Mouse (Mus musculus): ENCODE measurements around the gene Art3. TPM values are rescaled to one million over a fixed set of nuclear protein-coding genes. Genes with fewer than 3 reads are reported as not detected.

The Art3 gene
- polyA plus RNA-seq, 1 experiment = 13.8 TPM

- TF ChIP-seq CTCF (IDR thresholded peaks at IDR 0.05; ENCODE audit: extremely low read depth, insufficient read depth, low read length) (no peak), POLR2A (IDR thresholded peaks at IDR 0.05; ENCODE audit: extremely low read depth, insufficient read depth, low read length) (no peak)
Observed at GRCm38 (mm10) chr5:92363179-92363578, 31.6 kb downstream of the Art3 start.

GRCm38 (mm10) chr5:92364011-92364410, 32.4 kb downstream of the Art3 start:
- Histone ChIP-seq H3K4me1 (ENCODE audit: control insufficient read depth, insufficient read depth, low read length) (no peaks in the 10 kb centered on the region), H3K27ac (ENCODE audit: insufficient read depth, low read length) (no peak overlapping the region), H3K4me3 (ENCODE audit: insufficient read depth, low read length) (no peak overlapping the region)
- TF ChIP-seq POLR2A (IDR thresholded peaks at IDR 0.05; ENCODE audit: extremely low read depth, insufficient read depth, low read length) (no peak), CTCF (IDR thresholded peaks at IDR 0.05; ENCODE audit: extremely low read depth, insufficient read depth, low read length) (no peak)

More at GRCm38 (mm10) chr5:92363179-92363578, 31.6 kb downstream of the Art3 start:
- H3K27ac ChIP-seq (ENCODE audit: insufficient read depth, low read length) = no peak overlapping the region
- H3K4me3 ChIP-seq (ENCODE audit: insufficient read depth, low read length) = no peak overlapping the region
- no peaks in the 10 kb centered on the region for H3K4me1 ChIP-seq (ENCODE audit: control insufficient read depth, insufficient read depth, low read length)

- TF ChIP-seq CTCF (IDR thresholded peaks at IDR 0.05; ENCODE audit: extremely low read depth, insufficient read depth, low read length) = no peak
- no peak for TF ChIP-seq POLR2A (IDR thresholded peaks at IDR 0.05; ENCODE audit: extremely low read depth, insufficient read depth, low read length)
Observed at GRCm38 (mm10) chr5:92365146-92365705, 33.6 kb downstream of the Art3 start.

DNA sequence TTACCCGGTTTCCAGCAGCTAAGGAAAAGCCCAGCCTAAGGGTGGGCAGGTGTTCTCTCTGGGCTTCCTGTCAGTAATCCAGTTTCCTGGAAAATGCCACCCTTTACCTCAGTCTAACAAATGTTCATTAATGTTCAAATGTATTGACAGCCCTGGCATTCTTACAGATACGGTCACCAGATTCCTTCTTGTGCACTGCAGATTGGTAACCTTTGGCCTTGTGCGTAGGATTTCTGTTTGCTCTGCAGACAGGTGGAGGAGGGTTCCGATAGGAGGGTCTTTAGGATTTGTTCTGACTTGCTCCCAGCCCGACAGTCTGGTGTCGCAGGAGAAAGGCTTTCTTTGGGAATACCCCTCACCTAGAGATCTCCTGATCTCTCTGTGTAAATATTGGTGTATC, 34.9 kb downstream of the Art3 start:
- Histone ChIP-seq H3K4me3 (ENCODE audit: insufficient read depth, low read length) (no peak overlapping the region), H3K27ac (ENCODE audit: insufficient read depth, low read length) (no peak overlapping the region)
- no peak for TF ChIP-seq POLR2A (IDR thresholded peaks at IDR 0.05; ENCODE audit: extremely low read depth, insufficient read depth, low read length)
- no peak for TF ChIP-seq CTCF (IDR thresholded peaks at IDR 0.05; ENCODE audit: extremely low read depth, insufficient read depth, low read length)

More at GRCm38 (mm10) chr5:92365146-92365705, 33.6 kb downstream of the Art3 start:
- Histone ChIP-seq H3K4me1 (ENCODE audit: control insufficient read depth, insufficient read depth, low read length) (peaks cover 3% of the 10 kb centered on the region), H3K4me3 (ENCODE audit: insufficient read depth, low read length) (no peak overlapping the region), H3K27ac (ENCODE audit: insufficient read depth, low read length) (no peak overlapping the region)

DNA sequence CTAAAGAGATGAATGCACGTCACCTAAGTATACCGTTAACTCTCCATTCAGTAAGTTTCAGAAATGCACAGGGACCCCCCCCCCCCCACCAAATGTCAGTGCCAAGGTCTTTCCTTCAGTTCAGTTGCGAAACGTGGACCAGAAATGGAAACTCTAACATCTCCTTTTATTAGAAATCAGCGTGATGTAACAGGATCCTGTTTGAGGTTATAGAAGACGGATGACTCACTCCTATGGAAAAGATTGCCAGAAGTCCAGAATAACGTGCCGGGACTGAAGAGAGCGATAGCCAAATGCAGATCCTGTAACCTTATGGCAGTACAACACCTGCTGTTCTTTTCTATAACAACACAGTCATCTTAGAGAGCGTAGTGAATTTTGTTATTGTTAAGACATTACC, 36.8 kb downstream of the Art3 start:
- no peak for TF ChIP-seq POLR2A (IDR thresholded peaks at IDR 0.05; ENCODE audit: extremely low read depth, insufficient read depth, low read length)
- no peak for TF ChIP-seq CTCF (IDR thresholded peaks at IDR 0.05; ENCODE audit: extremely low read depth, insufficient read depth, low read length)
- H3K4me1 ChIP-seq (ENCODE audit: control insufficient read depth, insufficient read depth, low read length) = peaks cover 3% of the 10 kb centered on the region
- H3K27ac ChIP-seq (ENCODE audit: insufficient read depth, low read length) = no peak overlapping the region
- no peak overlapping the region for H3K4me3 ChIP-seq (ENCODE audit: insufficient read depth, low read length)

More for the DNA sequence above, 34.9 kb downstream of the Art3 start:
- peaks cover 3% of the 10 kb centered on the region for H3K4me1 ChIP-seq (ENCODE audit: control insufficient read depth, insufficient read depth, low read length)

DNA sequence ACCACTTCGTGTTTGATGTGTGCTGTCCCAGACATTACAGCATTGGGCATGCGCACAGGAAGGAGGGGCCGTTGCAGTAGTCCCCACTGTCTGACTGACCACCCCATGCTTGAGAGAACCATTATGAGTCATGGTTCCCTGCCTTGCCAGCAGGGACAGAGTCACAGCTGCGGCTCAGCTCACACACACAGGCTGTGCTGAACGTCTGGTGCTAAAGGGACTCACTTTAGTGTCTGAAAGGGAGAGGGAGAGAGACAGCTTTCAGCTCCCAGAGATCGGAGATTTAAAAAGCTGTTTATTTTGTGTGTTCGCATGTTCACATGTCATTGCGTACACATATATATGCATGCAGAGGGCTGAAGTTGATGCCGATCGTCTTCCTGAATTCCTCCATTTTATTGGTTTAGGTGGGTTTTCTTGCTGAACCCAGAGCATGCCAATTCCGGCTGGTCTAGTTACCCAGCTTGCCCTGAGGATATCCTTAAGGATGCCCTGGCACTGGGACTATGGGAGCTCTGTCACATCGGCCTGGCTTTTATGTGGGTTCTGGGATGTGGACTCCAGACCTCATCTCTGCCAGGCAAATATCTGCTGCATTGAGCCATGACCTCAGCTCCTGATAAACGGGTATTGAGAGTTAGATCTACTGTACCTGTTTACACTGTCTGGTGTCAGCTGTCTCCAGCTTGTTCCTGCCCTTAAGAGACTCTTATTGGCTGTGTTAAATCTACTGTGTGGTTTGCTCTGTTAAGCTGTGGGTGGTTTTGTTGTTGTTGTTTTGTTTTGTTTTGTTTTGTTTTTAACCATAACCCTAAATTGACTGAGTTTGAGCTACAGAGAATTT, 37.7 kb downstream of the Art3 start:
- TF ChIP-seq CTCF (IDR thresholded peaks at IDR 0.05; ENCODE audit: extremely low read depth, insufficient read depth, low read length) (no peak), POLR2A (IDR thresholded peaks at IDR 0.05; ENCODE audit: extremely low read depth, insufficient read depth, low read length) (no peak)
- Histone ChIP-seq H3K4me3 (ENCODE audit: insufficient read depth, low read length) (no peak overlapping the region), H3K27ac (ENCODE audit: insufficient read depth, low read length) (no peak overlapping the region), H3K4me1 (ENCODE audit: control insufficient read depth, insufficient read depth, low read length) (peaks cover 3% of the 10 kb centered on the region)

- H3K27ac ChIP-seq (ENCODE audit: insufficient read depth, low read length) = no peak overlapping the region
- no peak for TF ChIP-seq POLR2A (IDR thresholded peaks at IDR 0.05; ENCODE audit: extremely low read depth, insufficient read depth, low read length)
- TF ChIP-seq CTCF (IDR thresholded peaks at IDR 0.05; ENCODE audit: extremely low read depth, insufficient read depth, low read length) = no peak
- H3K4me1 ChIP-seq (ENCODE audit: control insufficient read depth, insufficient read depth, low read length) = peaks cover 3% of the 10 kb centered on the region
- H3K4me3 ChIP-seq (ENCODE audit: insufficient read depth, low read length) = no peak overlapping the region
Observed at GRCm38 (mm10) chr5:92370392-92370791, 38.8 kb downstream of the Art3 start.

DNA sequence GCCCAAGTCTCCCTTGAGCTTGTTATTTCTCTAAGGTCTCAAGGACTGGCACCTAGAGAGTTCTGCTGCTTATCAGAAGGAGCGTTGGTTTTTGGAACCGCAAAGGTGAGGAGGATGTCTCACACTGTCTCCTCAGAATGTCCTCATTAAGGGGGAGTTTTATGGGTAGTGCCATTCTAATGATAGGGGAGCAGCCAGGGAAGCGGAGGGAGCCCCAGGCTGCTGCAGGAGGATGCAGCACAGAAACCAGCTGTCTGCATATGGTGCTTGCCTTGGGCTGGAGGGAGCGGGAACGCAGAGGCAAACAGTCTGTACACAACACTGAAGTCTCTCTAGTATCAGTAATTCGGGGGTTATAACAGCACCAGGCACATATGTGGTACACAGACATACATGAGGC, 39.3 kb downstream of the Art3 start:
- H3K4me3 ChIP-seq (ENCODE audit: insufficient read depth, low read length) = no peak overlapping the region
- H3K4me1 ChIP-seq (ENCODE audit: control insufficient read depth, insufficient read depth, low read length) = peaks cover 3% of the 10 kb centered on the region
- no peak overlapping the region for H3K27ac ChIP-seq (ENCODE audit: insufficient read depth, low read length)
- no peak for TF ChIP-seq CTCF (IDR thresholded peaks at IDR 0.05; ENCODE audit: extremely low read depth, insufficient read depth, low read length)
- no peak for TF ChIP-seq POLR2A (IDR thresholded peaks at IDR 0.05; ENCODE audit: extremely low read depth, insufficient read depth, low read length)

DNA sequence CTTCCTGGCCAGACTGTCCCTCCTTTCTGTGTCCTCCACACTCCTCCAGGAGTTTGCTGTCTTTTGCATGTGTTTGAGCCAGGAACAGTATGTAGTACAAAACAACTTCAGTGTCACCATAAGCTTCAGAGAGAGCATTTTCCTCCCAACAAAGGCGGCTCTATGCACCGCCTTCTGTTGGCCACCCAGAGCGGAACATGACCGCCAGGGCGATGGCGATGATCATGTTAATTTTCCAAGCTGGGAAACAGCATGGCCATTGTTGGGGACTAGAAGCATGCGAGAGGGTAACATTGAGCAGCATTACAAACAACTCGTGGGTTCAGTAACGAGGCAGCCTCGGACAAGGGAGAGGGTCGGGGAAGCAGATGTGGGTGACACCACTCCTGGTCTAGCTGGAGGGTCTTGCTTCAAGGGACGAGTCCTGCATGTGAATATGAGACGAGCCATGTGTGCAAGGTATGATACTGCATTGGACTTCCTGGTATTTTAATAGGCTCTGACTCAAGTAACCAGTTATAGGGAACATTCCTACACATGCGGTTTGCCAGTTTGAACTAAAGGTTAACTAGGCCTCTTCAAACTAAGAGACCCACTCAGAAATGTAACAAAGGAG, 39.8 kb downstream of the Art3 start:
- Histone ChIP-seq H3K4me3 (ENCODE audit: insufficient read depth, low read length) (no peak overlapping the region), H3K4me1 (ENCODE audit: control insufficient read depth, insufficient read depth, low read length) (peaks cover 3% of the 10 kb centered on the region), H3K27ac (ENCODE audit: insufficient read depth, low read length) (no peak overlapping the region)
- TF ChIP-seq POLR2A (IDR thresholded peaks at IDR 0.05; ENCODE audit: extremely low read depth, insufficient read depth, low read length) = no peak
- no peak for TF ChIP-seq CTCF (IDR thresholded peaks at IDR 0.05; ENCODE audit: extremely low read depth, insufficient read depth, low read length)
